Mouse (Mus musculus) cerebellum, adult 2 months (tissue): Measurements from ENCODE around the gene Hat1.

Source experiments
- CTCF ChIP-seq: fragments of 200-500 bp; IDR thresholded peaks from 2 replicates; pipeline ENCODE4 v1.5.1; 2011; ENCODE audit warnings: low read depth, mild to moderate bottlenecking, control low read depth, low read length, moderate library complexity, borderline replicate concordance; ENCODE audit not compliant: insufficient read depth
- POLR2A ChIP-seq: fragments of 200-500 bp; IDR thresholded peaks from 2 replicates; pipeline ENCODE4 v1.6.1; 2011; ENCODE audit warnings: low read length, control low read depth, borderline replicate concordance; ENCODE audit not compliant: insufficient read depth

DNA sequence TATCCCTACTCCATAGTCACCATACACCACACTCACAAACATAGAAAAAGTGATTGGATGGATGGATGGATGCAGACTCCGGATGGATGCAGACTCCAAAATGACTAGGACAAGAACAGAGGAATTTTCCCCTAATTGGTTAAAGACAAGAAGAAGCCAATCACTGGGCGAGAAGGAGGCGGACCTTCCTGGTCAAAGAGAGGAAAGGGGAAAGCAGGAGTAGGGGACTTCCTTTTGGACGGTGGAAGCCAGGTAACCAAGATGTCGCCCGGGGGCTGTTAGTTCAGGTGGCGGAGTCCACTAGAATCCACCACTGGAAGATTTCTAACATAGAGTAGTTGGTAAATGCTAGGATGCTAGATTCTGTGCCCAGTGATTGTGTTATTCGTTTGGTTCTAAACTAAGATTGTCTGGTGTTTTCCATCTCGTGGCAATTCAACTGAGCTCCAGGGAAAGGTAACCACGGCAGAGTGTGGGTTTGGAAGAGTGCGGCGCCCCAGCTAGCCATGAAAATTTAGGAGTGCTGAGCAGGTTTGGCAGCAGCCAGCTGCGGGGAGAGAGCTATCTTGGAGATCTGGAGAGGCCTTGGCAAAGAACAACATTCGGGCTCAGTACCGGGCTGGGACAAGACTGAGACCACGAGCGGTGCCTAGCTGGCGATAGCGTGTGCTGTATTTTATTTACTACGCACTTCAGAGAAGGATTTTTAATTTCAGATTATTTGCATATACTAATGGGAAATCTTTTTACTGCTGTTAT lies 40.8 kb upstream of the Hat1 start:
- no peak for TF ChIP-seq CTCF
- TF ChIP-seq POLR2A: no peak
